Mouse (Mus musculus) cerebellum, postnatal 4 days (tissue): ENCODE measurements at regions not wholly inside any gene's neighbourhood (a gene's known extent, or its start where the extent isn't known, plus 50 kb on each side); places are given as distances from the start of the nearest gene placed in this dataset.

Experiments
- DNase-seq, 2 experiments: peaks; one replicate each; pipeline ENCODE4 v3.0.0; 2022; ENCODE audit warnings: low spot score in 2 of 2, mixed read lengths in 1 of 2

DNA sequence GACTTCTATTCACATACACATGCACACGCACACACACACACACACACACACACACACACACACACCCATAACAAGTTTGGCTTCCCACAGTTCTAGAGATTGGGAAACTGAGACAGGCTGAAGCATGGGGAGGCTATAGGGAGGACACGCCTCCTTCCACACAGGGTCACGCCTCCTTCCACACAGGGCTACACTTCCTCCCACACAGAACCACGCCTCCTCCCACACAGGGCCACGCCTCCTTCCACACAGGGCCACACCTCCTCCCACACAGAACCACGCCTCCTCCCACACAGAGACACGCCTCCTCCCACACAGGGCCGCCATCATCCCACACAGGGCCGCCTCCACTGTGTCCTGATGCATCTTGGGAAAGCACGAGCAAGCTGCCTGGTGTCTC lies 401.9 kb upstream of the Kazn start:
- DNase-seq, result no peak

DNA sequence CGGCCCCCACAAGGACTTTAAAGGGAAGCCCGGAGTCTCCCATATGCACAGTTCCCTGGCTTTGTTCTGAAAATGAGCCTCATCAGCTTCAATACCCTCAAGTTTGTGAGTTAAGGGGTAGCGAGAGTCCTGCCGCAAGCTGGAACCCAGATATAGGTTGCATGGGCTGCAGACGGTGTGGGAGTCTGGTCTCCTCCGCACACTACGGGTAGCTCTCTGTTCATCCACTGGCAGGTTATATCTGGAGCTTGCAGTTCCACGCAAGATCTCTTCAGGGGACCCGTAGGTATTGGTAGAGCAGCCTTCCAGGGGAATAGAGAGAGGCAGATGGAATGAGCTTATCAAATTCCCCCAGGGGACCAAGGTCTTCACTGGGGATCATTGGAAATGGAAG lies 400.1 kb upstream of the Kazn start:
- DNase-seq, result no peak

DNA sequence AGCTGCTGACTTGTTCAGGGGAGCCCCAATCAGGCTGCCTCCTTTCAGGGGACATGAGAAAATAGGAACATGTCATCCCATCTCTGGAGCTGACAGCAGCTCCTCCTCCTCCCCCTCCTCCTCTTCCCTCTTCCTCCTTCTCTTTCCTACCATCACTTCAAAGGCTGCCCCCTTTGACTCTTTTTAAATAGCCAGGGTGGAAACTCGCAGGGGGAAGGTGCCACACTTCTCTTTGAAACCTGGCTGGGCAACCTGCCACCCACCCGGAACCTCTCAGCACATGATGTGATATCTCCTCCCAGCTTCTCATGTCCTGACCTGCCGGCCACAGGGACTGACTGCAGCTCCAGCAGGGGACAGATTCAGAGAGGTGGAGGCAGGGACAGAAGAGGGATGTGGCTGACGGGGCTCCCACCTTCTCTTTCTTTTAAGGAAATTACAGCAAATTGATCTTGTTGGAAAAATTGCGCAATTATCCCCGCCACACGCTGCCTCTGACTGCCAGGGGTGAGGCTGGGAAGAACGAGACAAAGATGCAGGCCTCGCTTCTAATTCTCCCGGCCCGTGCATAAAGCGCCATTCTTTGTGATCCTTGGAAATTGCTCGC lies 399.6 kb upstream of the Kazn start:
- no peak for DNase-seq

DNA sequence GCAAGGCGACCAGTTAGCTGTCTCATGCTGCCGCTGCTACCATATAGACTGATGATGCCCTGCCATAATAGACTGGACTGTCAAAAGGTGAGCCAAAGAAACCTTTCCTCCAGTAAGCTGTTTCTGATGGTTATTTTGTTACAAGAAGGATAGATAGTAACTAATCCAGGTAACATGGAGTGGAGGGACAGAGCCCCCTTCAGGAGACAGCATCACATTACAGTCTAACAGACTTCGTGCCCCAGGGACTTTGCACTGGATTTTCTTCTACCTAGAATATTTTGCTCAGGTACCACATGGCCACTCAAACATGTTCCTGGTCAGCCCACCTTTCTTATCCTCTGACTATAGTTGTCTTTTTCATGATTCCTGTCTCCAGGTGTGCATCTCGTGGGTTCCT lies 398.9 kb upstream of the Kazn start:
- no peak for DNase-seq

DNA sequence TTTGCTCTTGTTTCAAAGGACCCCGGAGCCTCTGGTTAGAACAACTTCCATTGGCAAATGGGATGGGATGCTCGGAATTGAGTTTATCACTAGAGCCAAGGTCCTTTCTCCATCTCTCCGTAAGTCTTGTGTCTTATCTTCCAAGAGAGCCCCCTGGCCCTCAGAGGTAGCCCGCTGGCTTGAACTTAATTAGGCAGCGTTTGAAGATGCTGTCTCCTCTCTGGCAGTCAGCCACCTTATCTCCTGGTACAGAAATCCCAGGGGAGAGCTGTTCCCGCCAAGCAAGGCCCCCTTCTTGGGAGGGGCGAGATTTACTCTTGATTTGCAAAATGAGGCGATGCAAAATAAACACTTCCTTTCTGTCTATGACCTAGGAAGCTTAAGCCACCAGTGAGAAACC lies 395.2 kb upstream of the Kazn start:
- no peak for DNase-seq

DNA sequence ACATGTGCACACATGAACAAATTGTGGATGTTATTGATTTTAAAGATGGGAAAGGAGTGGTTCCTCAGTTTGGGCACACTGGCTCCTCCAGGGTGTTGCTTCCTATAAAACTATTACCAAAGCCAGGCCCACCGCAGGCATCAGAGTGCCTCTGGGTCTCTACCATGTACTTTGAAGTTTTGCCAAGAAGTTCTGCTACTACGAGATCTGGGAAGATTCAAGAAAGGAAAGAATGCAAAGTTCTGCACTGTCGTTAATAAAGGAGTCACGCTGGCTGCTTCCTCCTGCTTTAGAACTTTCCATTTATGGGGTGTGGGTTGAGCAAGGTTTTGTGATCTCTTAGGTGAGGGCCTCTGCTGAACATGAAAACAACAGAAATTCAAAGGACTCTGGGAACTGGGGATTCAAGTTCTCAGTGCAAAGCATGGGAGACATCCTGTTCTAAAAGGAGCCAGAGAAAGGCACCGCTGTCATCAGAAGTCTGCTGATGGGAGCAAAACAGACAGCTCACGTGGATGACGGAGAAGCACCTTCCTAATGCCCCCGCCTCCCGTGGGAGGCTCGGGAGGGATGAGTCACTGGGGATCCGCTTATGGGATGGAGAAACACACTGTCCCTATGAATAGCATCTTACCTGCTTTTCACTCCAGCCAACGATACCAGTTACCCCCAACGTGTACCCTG lies 394.6 kb upstream of the Kazn start:
- DNase-seq, result no peak

DNA sequence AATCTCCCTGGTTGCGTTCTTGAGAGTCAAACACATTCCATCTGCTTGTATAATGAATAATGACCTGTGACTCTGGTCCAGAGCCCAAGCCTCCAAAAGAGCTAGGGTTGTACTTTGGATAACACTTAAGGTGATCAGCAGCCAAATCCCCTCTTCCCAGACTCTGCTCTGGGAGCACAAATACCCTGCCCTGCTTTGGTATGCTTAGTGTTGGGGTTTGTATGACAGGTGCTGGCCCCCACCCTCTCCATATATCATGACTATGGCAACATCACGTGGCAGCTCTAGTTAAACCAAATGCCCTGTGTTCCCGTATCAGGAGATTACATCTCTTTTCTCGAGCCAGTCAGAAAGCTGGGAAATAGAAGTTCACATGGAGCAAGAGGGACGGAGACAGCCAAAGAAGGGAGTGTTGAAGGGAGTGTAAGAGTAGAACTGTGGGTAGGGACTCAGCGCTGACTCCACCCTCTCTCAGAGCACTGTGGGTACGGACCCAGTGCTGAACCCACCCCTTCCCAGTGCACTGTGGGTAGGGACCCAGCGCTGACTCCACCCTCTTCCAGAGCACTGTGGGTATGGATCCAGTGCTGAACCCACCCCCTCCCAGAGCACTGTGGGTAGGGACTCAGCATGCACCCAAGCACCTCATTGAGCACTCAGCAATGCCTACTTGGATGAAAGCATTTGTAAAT lies 387.4 kb upstream of the Kazn start:
- DNase-seq, result no peak

DNA sequence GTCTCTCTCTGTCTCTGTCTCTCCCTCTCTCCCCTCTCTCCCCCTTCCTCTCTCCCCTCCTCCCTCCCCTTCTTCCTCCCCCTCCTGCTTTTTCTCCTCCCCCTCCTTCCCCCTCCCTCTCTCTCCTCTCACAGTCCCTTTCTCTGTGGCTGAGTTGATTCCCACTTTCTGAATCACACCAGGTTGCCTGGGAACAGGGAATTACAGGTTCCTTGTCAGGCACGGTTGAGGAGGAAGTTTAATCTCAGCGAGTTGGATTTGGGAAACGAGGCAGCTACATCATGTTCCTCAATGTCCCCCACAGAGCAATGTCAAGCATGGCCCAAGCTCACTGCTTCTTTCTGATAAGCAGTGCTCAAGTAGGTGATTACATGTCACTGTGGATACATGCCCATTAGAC lies 386.3 kb upstream of the Kazn start:
- DNase-seq, result no peak

DNA sequence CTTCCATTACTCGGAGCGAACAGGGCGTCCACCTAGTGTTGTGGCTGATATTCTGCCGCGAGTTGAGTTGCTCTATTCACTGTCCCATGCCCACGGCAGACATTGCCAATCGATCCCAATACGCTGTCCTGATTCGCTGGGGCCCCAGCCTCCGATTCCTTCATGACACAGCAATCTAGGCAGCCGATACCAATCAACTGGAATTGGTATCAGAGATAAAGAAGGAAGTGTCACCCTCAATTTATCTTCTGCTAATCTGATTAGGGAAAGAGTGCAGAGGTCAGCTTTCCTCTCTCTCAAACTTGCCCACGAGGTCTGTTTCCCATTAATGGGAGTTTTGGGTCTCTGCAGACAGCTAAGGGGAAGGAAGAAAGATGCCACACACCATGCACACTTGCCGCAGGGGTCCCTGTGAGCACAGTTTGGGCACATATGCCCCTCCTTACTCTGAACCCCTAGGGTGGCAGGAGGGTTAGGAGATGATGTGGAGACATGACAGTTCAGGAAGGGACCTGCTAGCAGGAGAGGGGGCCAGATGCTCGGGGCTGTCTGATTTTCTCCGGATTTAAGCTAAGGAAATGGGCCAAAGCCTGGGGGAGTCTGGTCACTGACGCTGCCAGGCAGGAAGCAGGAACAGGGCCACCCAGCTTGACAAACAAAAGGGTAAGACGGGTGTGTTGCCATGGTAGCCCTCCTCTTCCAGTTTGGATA lies 383.1 kb upstream of the Kazn start:
- DNase-seq, result peak in 1 of 2 experiments; percentile 48

DNA sequence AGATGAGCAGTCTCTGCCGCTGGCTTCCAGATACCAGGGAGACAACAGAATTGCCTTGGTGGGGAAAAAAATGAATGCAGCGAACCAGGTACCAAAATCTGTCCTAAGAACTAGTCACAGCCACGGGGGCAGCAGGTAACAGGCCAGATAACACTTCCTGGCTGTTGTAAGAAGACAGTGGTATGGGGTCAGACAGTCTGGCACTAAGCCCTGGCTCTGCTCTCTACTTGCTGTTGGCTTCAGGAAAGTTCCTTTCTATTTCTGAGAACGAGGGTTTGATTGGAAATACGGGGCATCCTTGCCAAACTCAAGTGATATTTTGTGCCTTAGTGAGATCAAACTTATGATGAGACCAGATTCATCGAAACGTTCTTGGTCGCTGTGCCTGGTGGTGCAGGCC lies 380.2 kb upstream of the Kazn start:
- peak in 1 of 2 experiments; percentile 8 for DNase-seq

DNA sequence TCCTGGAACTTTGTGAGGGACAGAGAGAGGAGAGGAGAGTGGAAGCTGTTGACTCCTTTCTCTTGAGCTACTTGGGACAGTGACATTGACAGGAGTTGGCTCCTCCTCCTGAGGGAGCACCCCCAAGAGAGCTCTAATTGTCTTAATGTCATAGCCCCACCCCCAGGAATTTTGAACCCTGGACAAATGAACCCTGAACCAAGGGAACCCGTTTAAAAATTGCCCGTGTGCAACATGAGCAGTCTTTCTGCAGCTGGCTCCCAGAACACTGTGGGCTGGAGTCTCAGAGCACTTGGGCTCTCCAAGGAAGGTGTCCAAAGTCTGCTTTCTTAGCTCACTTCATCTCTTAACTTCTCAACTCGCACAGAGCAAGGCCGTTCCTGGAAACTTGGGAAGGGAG lies 379.6 kb upstream of the Kazn start:
- DNase-seq, result no peak

DNA sequence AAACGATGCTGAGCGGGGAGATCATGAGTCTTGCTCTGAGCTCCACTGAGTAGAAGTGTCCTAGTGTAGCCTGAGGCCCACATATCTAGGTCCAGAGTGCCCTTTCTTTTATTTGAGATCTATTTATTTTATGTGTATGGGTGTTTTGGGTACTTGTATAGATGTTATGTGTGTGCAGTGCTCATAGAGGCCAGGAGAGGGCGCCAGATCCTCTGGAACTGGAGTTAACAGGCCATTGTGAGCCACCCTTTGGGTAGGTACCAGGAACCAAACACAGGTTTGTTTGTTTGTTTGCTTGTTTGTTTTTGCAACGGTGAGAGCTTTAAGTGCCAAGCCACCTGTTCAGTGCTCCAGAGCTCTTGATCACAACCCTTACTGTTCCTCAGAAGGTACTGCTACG lies 378.5 kb upstream of the Kazn start:
- DNase-seq, result peak in 1 of 2 experiments; percentile 40

DNA sequence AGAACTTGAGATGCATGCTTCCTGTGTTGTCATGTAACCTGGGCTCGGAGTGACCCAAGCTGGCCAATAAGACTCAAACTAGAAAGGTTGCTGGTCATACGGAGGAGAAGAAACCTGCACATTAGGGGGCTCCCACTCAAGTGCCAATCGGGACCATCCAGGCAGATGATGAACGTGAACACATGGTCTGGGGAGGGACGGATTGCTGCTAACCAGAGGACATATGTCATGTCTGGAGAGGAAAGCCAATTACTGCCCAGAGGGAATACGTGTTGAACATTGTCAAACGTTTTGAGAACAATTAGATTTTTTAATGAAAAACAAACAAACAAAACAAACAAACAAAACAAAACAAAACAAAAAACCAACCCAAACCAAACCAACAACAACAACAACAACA lies 377.7 kb upstream of the Kazn start:
- DNase-seq, result peak in 1 of 2 experiments; percentile 13

DNA sequence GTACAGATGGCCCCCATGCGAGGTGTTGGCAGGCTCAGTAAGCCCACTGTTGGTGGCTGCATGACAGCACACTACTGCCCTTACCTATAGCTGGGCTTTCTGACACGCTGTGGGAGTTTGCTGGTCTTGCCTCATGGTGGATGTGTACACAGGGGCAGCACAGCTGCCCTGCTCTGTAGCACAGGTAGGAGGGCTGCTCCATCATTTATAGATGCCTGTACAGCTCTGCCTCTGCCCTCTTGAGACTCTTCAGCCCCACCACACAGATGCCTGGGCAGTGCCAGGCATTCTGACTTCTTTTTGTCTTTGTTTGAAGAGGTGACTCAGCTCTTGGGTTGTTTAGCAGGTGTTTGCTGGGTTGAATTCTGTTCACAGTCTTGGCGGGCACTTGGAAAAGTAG lies 365.9 kb upstream of the Kazn start:
- no peak for DNase-seq

DNA sequence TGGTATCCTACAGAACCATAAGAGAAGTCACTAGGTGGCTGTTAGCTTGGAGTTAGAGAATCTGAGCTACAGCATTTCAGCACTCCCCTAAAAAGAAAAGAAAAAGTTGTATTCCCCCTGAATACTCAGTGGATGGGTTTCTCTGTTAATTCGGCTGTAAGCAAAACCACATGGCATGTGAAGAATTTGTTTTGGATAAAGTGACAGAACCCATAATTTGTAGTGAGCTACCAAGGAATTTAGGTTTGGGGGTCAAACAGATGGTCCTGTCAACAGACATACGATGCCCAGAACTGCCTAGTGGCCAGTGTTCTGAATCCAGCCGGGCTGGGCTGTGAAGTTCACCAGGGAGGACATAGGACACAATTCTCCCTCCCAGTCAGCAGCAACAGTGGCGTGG lies 358.0 kb upstream of the Kazn start:
- no peak for DNase-seq

DNA sequence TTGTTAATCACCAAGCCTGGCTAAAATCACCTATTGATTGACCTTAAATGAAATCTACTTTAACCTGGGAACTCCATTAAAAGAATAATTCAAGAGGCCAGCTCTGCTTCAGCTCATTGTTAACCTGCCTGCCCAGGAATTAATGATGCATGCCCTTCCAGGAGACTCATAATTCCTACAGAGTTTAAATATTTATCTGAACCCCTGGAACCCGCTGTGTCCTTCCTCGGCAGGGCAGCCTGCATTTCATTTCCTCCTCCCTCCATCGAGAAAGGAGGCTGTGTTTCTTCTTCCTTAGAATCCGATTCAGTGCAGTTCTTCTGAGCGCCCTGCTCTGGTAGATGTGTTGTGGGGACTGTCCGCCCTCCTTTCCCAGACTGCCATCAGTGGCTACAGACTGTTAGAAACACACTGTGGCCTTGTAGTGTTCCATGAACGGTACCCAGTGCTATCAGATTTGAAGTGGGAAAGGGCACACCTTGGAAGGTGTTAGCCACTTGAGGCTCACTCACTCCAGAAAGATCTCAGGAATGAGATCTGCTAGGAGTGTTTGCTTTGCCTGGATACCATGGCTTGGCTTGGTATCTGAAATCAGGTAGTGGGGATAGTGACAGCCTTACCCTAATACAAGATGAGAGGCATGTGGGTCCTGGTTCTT lies 350.0 kb upstream of the Kazn start:
- DNase-seq, result no peak

DNA sequence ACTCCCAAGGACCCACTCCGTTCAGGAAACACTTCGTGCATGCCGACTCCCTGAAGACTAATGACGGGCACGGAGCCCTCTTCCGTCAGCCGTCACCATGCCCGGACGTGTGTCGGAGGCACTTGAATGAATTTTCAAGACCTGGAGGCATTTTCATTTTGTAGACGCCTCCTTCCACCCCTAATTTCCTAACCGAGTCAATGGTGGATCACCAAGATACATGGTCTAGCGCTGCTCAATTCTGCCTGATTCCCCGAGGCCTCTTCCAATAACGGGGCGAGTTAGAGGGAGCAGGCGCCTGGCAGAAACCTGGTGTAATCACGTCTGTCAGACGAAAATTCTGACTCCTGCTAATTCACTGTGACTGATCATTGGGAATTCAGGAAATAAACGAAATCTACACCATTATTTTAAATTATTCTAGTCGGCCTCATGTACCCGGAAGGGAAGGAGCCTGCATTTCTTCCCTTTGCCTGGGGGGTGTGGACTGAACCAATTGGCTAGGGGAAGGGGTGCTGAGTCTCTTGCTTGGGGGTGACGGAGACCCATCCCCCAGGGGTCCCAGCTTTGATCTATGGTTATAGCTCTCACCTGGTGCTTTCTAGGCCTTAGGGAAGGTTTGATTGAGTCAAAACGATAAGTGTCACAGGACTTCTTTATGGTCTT lies 349.4 kb upstream of the Kazn start:
- peak in 1 of 2 experiments; percentile 25 for DNase-seq

DNA sequence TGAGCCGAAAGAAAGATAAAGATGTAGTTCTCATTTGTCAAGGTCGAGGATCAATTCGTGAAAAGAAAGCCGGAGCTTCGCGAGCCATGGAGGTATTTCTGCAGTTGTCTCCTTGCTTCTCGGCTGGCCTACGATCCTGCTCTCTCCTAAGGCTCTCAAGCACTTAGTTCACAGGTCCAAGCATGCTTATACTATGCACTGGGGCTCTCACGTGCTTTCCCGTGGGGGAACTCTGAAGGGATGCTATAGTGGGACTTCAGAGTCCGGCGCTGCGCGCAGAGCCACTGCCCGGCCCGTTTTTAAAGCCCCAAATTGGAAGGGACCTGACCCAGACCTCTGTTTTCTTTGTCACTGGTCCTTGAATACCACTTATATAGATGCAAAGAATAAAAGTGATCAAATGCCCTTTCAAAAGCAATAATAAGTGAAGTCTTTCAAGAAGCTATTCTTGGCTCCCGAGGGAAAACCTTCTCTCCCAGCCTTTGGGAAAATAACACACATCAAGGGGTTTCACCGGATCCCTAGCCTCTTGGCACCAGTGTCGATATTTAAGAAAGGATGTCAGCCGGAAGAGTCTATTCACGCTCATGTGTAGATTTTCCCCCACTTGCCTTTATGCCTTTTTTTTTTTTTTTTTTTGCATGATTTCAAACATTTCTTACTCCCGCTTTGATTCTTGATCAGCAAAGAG lies 348.3 kb upstream of the Kazn start:
- DNase-seq, result no peak

DNA sequence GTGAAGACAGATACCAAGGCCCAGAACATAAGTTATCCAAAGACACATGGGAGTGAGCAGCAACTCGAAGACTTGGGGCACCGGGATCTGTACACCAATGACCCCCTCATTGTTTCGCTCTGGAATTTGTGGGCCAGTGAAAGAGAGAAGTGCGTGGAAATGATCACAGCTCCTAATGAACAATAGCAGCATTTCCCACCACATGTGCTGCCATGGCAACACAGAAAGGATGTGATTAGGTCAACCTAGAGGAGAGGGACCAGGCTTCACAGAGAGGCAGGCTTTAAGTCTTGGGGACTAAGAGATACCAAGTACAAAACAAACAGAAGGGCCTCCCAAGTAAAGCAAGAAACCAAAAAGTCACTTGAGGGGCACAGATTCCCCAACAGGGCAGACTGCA lies 339.3 kb upstream of the Kazn start:
- no peak for DNase-seq

DNA sequence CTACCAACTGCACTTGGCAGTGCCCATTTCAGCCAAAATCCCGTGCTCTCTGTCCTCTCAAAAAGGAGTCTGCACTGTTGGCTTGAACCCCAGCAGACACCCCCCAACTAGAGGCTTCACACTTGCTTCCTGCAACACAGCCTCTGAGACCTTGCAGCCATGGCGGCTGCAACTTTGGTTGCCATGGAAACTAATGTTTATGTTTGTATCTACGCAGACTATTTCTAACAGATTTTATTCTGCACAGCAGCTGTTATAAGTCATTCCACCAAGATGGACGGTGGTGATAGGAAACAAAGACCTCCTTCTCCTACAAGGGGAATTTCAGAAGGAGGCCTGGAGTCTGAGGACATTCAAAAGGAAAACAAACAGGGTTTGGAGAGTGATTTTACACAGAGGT lies 338.3 kb upstream of the Kazn start:
- no peak for DNase-seq

DNA sequence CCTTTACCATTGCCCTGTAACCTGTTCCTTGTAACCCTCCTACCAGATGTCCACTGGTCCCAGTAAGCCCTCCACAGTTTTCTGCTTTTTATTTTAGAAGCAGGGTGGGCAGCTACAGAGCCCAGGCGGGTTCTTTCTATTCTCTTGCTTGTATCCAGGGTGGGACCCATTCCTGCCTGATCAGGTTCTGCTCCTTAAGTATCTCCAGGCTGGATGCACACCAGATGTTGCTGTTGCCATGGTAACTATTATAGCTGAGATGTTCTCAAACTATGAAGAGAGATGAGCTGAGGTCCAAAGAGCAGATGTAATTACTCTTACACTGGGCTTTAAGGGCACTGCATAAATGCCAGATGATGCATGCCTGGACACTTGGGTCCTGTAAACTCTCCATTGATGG lies 335.3 kb upstream of the Kazn start:
- DNase-seq, result no peak
